Mouse (Mus musculus) retina, postnatal 7 days (tissue): ENCODE data around the gene Erf.

ENCODE experiments used
- DNase-seq: peaks from one replicate; pipeline ENCODE4 v3.0.0-alpha.2; 2012; ENCODE audit warnings: low read depth, low spot score

Erf gene

DNA sequence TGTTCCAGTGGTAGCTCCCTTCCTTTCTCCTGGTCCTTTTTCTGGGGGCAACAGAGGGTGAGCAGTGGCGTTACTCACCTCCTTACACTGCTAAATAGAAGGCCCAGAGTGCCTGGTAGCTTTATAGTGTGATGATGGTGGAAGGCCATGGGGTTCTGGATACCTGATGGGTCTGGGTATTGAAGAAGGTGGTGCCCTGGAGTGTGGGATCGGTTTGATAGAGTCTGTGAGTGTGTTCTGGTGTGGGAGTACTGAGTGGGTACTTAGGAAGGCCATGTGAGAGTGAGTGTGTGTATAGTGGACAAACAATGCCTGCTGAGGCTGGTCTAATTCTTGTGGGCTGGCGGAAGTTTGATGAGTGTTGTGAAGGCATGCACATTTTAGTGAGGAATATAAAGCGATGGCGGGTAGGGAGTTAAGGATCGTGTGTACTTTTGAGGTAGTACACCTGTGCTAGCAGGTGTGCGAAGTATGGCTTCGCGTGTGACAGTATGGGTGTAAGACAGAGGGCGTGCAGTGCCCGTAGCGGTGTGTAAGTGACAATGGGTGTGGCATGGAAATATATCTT, 30.7 kb upstream of the Erf start:
- no peak for DNase-seq

DNA sequence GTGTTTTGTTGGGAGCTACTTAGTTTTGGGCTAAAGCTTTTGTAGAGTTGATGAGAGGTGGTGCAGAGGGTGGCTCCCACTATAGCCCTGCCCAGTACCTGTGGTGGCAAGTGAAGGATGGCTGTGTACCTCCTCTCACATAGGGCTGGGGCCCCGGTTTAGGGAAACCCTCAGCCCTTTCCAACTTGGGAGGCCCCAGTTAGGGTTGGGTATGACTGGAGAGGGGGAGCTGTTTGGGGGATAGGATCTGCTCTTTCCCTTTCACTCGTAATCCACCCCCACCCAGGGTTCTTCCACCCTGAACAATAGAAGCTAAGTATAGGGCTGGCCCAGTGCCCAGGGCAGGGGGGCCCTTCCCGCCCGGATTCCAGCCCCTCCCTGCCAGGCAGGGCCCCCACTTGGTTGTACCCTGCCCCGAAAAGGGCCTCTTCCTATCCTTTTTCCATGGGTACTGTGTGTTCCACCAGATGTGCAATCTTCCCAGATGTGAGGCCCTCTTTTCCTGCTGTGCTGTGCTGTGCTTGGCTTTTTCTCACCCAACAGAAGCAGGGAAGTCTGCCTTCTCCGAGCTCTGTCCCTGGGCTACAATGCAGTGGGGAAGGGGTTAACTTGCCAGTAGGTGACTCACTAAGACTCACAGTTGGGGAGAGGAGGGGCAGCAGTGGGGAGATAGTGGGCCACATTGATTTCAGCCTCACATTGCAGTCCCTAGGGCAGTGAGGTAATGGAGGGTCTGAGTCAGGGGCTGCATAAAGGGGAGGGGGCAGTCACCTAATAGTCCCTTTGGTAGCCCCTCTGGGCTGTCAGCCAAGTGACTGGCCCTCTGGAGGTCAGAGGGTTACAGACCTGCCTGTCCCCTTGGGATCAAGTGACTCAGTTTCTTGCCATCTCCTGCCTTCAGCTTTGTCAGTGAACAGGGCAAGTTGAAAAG, 29.6 kb upstream of the Erf start:
- DNase-seq: no peak

DNA sequence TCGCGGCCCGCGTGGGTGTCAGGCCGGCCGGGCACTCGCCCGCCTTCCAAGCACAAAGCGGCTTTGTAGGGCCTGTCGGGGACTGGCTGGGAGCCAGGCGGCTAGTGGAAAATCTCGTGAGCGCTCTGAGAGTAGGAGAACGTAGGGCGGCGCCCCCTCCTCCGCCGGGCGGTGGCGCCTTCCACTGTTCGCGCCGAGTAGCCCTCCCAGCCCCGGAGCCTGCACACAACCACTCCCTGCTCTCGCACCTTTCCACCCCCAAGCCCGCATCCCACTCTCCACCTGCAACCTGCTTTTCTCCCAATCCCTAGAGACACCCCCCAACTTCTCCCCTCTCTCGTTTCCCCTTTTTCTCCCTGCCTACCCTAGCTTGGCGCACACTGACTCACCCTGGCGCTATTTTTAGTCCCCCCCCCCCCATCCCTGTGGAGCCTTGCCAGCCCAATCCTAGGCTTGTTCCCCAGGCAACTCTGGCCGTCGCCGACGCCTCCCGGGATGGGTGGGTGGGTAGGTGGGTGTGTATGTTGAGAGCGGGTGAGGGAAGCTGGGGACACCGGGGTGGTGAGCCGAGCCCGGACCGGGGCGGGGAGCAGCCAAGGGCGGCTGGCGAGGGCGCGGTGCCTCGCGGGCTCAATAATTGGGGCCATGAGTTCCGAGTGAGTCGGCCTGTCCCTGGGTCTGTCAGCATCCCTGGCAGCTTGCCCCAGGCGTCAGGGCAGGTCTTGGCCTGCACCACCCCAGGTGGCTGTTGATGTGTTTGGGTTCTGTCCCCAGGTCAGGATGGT, 28.7 kb upstream of the Erf start:
- peak; percentile 93 for DNase-seq

DNA sequence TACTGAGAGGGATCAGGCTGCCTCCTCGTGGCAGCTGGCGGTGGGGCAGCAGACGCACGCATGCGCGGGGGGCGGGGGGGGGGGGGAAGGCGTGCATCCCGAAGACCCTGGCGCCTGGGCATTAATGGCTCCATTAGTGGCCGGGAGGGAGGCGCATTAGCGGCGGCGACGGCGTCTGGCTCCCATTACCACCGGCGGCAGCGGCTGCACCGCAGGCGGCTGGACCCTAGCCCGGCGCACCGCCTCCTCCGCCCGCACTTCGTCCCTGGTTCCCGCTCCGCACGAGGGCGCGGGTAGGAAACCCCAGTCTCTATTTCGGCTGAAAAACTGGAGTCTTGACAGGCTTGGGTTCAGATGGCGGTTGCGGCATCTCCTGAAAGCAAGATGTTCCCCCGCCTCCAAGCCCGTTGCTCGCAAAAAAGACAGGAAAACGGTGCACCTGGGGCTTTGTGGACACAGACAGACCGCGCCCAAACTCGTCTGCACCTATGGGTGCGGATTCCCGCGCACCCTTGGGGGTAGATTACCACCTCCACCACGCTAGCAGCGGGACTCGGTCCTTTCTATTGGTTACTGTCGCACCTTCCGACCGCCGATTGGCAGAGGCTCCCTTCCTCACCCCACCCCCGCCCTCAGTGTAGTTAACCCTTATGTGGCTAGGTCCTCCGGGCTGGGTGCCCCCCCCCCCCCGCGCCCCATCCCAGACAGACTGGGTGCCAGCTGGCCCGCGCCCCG, 27.9 kb upstream of the Erf start:
- peak; percentile 68 for DNase-seq

DNA sequence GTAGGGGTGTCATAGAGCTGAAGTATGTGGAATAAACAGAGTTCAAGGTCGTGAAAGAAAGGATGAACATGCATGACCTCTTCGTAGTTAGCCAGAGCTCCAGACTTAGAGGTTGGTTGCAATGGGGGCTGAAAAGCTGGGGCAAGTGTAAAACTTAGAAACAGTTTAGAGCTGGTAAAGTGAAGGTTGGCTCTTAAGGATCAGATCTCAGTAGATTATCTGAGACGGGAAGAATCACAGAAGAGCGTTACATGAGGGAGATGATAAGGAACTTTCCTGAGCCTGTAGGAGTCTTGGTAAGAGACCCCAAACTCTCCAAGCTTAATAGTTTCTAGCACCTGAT, 27.4 kb upstream of the Erf start:
- no peak for DNase-seq

DNA sequence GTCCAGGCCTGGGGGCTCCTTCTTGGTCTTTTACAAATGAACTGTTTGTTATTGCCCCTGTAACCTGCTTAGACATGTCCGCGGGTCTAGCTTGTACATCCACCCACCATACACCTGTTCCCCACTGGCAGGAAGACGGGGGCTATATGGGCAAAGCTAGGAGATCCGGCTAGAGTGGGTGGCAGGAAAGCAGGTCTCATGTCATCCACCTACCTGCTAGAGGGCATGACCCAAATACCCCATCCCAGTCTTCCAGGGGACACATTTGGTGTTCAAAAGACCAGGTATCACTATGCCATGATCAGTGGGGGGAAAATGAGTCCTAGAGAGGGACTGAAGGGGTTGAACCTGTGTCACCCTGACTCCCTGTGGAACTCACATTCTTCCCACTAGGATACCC, 26.8 kb upstream of the Erf start:
- DNase-seq: no peak

DNA sequence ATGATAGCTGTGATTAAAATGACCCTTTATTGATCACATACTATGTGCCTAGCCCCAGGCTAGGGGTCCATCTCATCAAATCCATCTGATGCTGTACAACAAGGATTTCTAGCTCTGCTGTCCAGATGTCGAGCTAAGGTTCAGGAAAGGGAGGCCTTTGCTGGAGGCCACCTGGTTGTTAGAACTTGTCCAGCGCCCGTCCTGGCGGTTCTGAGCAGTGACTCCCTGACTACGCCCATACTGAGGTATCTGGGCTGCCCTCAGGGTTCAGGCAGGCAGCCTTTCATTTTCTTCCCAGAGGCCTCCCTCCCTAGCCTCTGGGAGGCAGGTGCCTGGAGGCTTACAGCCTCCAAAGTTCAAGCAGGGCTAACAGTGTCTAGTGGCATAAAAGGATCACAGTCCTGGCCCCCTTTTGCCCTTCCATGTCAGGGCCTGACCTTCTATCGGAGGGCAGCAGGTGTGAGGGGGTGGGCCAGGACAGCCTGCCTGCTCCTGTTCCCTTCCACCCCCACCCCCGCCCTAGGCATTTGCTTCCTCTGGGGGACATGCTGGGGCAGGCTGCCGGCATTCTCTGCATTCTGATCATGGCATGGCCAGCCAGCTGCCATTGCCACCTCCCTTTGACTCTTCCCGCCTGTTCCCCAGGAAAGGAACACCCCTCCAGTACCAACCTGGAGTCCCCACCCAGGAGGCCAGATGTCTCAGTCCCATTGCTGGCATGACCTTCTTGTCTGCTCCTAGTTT, 25.2 kb upstream of the Erf start:
- no peak for DNase-seq

DNA sequence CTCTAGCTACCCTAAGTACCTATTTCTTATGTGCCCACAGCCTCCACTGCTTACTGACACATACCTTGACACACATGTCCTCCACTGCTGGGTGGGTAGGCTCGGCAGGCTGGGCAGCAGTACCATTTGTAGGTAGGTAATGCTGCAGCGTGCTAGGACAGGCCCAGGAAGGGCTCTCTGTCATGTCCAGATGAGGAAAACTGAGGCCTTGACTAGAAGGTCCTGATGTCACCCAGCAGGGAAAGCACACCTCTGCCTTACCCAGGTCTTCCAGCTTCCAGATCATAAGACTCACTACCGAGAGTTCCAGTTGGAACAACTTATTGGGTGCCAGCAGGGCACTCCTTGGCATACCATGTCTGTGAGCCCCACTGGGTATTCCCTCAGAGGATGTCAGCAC, 24.4 kb upstream of the Erf start:
- DNase-seq: no peak

DNA sequence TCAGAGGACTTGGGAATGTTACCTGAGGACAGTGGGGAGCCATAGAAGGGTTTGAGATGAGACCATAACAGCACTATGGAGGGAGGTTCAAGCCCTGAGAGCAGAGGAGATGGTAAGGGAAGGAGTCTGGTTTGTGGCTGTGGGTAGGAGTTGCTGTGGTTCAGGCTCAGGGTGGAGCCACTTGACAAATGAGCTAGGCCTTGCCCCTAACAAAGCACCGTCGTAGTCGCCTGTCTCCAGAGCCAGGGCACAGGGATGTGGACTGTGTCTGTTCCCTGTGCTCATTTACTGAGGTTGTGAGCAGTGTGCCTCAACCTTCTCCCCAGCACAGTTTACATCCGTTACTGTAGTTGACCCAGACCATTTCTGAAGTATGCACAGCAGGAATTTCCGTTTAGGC, 24.0 kb upstream of the Erf start:
- DNase-seq: no peak

DNA sequence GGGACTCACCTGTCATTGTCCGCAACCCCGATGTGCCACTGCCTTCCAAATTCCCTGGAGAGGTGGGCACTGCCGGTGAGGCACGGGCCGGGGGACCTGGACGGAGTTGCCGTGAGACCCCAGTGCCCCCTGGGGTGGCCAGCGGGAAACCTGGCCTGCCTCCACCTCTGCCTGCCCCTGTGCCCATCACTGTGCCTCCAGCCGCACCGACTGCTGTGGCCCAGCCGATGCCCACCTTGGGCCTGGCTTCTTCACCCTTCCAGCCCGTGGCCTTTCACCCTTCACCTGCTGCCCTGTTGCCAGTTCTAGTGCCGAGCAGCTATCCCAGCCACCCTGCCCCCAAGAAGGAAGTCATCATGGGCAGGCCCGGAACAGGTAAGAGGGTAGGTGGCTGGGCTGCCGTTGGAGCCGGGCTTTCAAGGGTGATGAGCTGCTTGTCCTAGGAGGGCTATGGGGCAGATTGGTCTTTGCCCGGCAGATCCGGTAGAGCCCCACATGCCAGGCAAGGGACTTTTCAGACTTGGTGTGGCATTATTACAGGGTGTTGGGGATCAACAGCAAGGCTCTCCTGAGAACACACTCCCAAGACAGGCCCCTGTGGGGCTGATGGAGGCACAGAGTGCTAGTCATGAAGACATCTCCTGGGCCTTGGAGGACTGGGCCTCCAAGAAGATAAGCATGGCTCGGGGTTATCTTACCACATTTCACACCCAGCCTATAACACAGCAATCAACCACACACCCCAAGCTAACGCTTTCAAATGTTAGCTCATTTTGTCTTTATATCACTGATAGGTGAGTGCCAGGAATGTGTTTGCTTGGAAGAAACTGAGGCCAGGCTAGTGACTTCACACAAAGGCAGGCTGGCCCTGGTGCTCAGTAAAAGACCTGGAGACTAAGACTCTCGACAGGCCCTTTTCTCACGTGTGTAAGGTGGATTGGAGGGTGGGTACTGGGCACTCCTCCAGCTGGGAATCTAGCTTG, 23.0 kb upstream of the Erf start:
- DNase-seq: no peak

DNA sequence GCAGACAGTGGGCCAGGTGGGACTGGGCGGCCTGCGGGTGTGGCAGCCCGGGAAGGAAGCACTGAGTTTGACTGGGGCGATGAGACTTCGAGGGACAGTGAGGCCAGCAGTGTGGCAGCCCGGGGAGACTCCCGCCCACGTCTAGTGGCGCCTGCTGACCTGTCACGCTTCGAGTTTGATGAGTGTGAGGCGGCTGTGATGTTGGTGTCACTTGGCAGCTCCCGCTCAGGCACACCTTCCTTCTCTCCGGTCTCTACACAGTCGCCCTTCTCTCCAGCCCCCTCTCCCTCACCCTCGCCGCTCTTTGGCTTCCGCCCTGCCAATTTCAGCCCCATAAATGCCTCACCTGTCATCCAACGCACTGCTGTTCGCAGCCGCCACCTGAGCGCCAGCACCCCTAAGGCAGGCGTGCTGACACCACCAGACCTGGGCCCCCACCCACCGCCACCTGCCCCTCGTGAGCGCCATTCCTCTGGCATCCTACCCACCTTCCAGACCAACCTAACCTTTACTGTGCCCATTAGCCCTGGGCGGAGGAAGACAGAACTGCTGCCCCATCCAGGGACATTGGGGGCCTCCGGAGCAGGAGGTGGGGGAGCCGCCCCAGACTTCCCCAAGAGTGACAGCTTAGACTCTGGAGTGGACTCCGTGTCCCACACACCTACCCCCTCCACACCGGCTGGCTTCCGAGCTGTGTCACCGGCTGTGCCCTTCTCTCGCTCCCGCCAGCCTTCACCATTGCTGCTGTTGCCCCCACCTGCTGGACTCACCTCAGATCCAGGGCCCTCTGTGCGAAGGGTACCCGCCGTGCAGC, 22.1 kb upstream of the Erf start:
- no peak for DNase-seq

DNA sequence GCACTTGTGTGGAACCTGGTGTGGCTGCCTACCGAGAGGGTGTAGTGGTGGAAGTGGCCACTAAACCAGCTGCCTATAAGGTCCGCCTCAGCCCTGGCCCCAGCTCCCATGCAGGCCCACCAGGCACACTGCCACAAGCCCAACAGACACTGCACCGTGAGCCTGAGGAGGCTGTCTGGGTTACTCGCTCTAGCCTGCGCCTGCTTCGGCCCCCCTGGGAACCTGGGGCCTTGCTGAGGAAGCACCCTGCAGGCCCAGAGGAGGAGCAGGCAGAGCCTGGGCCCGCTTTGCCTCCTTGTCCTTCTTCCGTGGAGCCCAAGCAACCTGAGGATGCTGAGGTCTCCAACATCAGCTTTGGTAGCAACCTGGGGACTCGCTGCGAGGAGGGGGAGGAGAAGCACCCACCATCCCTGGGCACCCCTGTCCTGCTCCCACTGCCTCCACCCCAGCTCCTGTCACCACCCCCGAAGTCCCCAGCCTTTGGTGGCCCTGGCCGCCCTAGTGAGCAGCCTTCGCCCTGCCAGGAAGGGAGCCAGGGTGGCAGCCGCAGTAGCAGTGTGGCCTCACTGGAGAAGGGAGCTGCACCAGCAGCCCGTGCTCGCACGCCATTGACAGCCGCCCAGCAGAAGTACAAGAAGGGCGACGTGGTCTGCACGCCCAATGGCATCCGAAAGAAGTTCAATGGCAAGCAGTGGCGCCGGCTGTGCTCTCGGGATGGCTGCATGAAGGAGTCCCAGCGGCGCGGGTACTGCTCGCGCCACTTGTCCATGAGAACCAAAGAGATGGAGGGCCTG, 21.3 kb upstream of the Erf start:
- DNase-seq: no peak

DNA sequence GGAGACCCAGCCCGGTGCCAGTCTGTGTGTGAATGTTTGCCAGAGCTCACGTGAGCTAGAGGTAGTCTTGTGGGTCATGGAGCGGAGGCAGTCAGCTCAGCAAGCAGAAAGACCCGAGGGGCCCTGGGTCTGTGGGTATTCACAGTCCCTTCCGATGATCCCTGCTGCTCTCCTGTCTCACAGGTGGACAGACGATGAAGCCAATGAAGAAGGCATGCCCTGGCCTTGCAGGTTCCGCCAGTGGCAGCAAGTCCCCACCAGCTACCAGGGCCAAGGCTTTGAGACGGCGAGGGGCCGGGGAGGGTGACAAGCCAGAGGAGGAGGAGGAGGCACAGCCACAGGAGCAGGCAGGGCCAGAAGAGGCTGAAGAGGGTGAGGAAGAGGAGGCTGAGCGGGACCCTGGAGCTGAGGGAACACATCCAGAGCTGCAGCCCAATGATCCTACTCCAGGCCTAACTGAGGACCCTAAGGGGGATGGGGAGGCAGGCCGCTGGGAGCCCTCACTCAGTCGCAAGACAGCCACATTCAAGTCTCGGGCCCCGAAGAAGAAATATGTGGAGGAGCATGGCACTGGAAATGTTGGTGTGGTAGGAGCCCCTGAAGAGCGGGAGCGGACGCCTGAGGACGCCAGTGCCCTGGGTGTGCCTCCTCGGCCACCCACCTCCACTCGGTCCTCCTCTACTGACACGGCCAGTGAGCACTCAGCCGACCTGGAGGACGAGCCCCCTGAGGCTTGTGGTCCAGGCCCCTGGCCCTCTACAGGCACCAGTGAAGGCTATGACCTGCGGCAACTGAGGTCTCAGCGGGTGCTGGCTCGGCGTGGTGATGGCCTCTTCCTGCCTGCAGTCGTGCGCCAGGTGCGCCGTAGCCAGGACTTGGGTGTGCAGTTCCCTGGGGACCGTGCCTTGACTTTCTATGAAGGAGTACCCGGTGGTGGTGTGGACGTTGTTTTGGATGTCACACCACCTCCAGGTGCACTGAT, 20.4 kb upstream of the Erf start:
- no peak for DNase-seq

DNA sequence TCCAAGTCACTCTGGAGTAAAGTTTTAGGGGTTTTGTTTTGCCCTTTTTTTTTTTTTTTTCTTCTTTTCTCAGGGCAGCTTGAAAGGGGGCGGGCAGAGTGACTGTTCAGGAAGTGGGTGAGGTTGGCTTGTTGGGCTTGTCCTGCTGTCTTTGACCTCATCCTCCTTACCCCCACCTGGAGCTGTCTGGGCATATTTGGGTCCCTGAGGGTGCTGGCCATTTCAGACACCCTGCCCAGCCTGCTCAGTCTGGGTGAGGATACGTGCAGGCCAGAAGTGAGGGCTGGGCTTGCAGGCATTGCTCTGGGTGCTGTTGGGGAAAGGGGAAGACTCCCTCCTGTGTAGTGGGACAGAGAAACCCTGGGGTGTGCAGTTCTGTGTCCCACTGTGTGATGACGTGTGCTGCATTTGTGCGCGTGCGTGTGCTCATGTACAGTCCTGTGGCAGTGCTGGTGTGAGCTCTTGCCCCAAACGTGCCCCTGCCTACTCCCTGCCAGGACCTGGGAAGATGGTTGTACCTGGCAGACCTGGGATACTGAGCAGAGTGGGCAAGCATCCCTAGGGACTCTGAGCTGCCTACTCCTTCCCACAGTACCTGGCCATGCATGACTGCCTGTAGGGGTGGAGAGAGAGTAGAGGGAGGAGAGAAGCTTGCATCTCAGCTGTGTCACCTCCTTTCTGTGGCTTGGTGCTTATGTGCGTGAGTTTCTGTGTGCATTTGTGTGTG, 19.1 kb upstream of the Erf start:
- DNase-seq: no peak

DNA sequence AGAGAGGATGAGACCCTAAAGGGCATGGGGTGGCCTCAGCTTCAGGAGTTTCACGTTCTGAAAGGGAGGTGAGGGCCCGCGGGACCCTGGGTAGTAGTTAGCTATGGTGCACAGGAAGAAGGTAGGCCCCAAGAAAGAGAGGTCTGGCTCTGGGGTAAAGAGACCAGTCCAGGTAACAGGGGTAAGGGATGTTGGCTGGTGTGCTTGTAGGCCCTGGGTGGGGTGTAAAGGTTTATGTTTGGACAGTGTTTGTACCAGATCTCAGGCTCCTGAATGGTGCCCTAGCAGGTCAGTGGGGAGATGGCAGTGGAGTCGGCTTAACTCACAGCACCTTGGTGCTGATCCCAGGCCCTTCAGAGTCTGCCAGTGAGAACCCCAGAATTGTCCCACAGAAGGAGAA, 18.5 kb upstream of the Erf start:
- no peak for DNase-seq

DNA sequence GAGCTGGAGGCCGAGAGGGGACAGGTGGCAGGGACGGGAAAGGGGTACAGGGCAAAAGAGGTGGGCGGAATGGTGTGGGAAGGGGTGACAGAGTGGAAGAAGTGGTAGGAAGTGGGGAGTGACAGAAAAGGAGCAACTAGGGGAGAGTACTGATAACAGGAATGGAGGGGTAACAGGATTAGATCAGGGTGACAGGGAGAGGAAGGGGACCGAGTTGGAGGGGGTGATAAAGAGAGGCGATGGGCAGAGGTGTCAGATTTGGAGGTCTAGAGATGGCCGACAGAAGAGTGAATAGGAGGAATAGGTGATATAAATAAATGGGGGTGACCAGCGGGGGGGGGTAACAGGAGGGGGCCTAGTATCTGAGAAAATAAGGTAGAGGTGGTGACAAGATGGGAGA, 18.0 kb upstream of the Erf start:
- no peak for DNase-seq
